Mouse (Mus musculus): ENCODE results near the gene Epb41l1. TPM values are rescaled to one million over a fixed set of nuclear protein-coding genes. Genes with fewer than 3 reads are reported as not detected.
A peak's percentile ranks its signal among the peaks of the same experiment; 100 is the strongest.

Gene Epb41l1
- total and polyA plus RNA-seq, 3 experiments: 0.09 to 8.4 (median 0.44) TPM

DNA sequence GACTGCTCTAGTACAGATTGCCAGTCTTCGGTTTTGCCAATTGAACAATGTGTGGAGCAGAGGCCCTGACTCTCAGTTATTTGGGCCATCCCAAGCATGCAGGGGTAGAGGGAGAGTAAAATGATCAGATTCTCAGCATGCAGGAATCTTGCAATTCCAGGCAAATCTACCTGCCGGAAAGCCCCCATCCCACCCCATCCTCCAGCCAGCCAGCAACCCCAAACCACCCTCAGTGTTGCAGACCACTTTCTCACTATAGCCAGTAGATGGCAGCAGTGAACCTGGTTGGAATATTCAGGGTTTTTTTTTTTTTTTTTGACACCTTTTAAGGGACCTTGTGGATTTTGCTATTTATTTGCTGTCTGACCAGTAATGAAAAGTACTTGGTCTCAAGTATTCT, 109.0 kb downstream of the Epb41l1 start:
- Histone ChIP-seq H3K9me3 (replicated peaks) (no peaks in the 10 kb centered on the region), H3K27me3 (ENCODE audit: insufficient read depth, low read length) (peaks cover 27% of the 10 kb centered on the region), H3K36me3 (replicated peaks) (no peaks in the 10 kb centered on the region), H3K4me1 (ENCODE audit: insufficient read depth, low read depth, low read length) (no peaks in the 10 kb centered on the region; the same call in 1 of the 2 replicates), H3K4me3 (ENCODE audit: low read depth, low read length) (no peak overlapping the region)
- ATAC-seq (ENCODE audit: extremely low read depth, insufficient number of reproducible peaks, low FRiP score, poor library complexity, severe bottlenecking) (no peak), DNase-seq (ENCODE audit: low spot score) (peak; percentile 25)
- TF ChIP-seq POLR2AphosphoS5 (IDR thresholded peaks at IDR 0.05; ENCODE audit: insufficient replicate concordance, low read depth, low read length) (no peak), CTCF (IDR thresholded peaks at IDR 0.05; ENCODE audit: low read depth, low read length) (peak; percentile 38; the same call in 1 of the 2 replicates)

DNA sequence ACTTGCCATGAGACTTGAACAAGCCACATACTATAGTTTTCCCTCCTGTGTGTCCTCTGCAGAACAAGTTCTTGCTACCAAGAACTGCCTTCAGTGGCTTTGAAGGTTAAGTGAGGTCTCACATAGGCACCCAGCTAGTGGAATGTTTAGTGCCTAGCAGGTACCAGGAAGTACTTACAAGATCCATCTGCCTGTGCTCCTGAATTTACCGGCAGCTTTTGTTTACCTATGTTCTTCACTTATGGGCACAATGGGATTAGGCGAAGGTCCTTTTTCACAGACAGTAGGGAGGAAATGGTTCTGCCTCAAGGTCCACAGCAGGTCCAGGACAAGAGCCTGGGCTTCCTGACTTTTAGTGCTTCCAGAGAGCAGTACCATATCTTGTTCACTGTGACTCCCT, 112.5 kb downstream of the Epb41l1 start:
- Histone ChIP-seq H3K9me3 (replicated peaks) (no peaks in the 10 kb centered on the region), H3K4me1 (ENCODE audit: insufficient read depth, low read depth, low read length) (no peaks in the 10 kb centered on the region), H3K27me3 (ENCODE audit: insufficient read depth, low read length) (peaks cover 42% of the 10 kb centered on the region), H3K36me3 (replicated peaks) (no peaks in the 10 kb centered on the region), H3K4me3 (ENCODE audit: low read depth, low read length) (no peak overlapping the region)
- DNase-seq (ENCODE audit: low spot score): no peak
- no peak for TF ChIP-seq TAL1 (conservative IDR thresholded peaks at IDR 0.05; ENCODE audit: low read depth, low read length)
- no peak for TF ChIP-seq GATA2 (IDR thresholded peaks at IDR 0.05; ENCODE audit: borderline replicate concordance, low read depth, low read length)
- TF ChIP-seq GATA1 (IDR thresholded peaks at IDR 0.05; ENCODE audit: borderline replicate concordance, low read length): no peak
- no peak for TF ChIP-seq CTCF (IDR thresholded peaks at IDR 0.05; ENCODE audit: low read depth, low read length)
- TF ChIP-seq POLR2AphosphoS5 (IDR thresholded peaks at IDR 0.05; ENCODE audit: insufficient replicate concordance, low read depth, low read length): no peak
- no peak for ATAC-seq (ENCODE audit: extremely low read depth, insufficient number of reproducible peaks, low FRiP score, poor library complexity, severe bottlenecking)

DNA sequence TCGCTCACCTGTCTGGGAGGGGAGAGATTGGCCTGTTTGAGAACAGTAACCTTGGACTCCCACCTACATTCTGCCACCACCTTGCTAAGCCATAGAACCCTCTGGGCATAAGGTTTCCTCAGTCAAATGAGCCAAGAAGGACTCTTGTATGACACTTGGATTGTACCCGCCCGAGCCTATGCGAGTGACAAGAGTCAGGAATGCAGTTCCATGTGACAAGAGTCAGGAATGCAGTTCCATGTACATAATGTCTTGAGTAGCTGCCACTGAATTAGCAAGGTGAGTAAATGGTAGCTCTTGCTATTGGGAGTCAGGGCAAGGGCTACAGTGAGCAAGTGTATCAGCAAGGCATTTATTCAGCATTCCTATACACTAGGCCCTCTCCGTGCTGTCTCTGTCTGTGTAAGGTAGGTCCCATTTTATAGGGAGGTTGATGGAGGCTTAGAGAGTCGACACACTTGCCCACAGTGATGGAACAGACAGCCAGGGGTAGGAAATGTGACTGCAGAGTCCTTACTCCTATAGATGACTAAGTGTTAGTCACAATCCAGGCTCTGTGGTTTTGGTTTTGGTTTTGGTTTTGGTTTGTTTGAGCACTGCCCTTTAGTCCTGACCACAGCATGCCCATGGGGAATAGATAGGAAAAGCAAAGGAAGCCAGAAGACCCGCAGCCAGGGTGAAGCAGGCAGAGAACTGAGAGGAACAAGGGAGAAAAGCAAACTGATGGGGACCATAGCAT, 118.3 kb downstream of the Epb41l1 start:
- H3K4me1 ChIP-seq (ENCODE audit: insufficient read depth, low read depth, low read length): peaks cover 9% of the 10 kb centered on the region
- DNase-seq (ENCODE audit: low spot score): no peak
- ATAC-seq (ENCODE audit: extremely low read depth, insufficient number of reproducible peaks, low FRiP score, poor library complexity, severe bottlenecking): no peak
- no peaks in the 10 kb centered on the region for H3K36me3 ChIP-seq (replicated peaks)
- H3K9me3 ChIP-seq (replicated peaks): no peaks in the 10 kb centered on the region
- peaks cover 68% of the 10 kb centered on the region for H3K27me3 ChIP-seq (ENCODE audit: insufficient read depth, low read length)
- no peak for TF ChIP-seq TAL1 (conservative IDR thresholded peaks at IDR 0.05; ENCODE audit: low read depth, low read length)
- TF ChIP-seq GATA1 (IDR thresholded peaks at IDR 0.05; ENCODE audit: borderline replicate concordance, low read length): no peak
- no peak for TF ChIP-seq GATA2 (IDR thresholded peaks at IDR 0.05; ENCODE audit: borderline replicate concordance, low read depth, low read length)
- no peak for TF ChIP-seq POLR2AphosphoS5 (IDR thresholded peaks at IDR 0.05; ENCODE audit: insufficient replicate concordance, low read depth, low read length)
- no peak for TF ChIP-seq CTCF (IDR thresholded peaks at IDR 0.05; ENCODE audit: low read depth, low read length)
- no peak overlapping the region for H3K4me3 ChIP-seq (ENCODE audit: low read depth, low read length)

DNA sequence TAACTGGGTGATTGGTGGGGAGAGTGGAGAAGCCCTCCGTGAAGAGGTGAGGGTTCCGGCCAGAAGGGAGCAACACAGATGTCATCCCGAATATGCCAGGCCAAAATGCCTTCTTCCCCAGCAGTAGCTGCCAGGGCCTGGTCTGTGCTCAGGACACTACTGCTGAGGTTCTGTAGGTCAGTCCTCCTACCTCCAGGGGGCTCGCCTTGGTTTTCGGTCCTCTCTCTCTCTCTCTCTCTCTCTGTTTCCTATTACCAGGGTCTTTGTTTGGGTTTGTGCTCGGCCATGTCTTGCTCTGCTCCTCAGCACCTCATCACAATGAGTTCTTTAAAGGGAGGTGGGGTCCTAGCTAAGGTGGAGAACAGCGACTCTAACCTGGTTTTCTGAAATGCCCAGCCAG, 120.3 kb downstream of the Epb41l1 start:
- no peak overlapping the region for H3K4me3 ChIP-seq (ENCODE audit: low read depth, low read length)
- peaks cover 54% of the 10 kb centered on the region for H3K27me3 ChIP-seq (ENCODE audit: insufficient read depth, low read length)
- ATAC-seq (ENCODE audit: extremely low read depth, insufficient number of reproducible peaks, low FRiP score, poor library complexity, severe bottlenecking) (no peak), DNase-seq (ENCODE audit: low spot score) (no peak)
- no peak for TF ChIP-seq GATA1 (IDR thresholded peaks at IDR 0.05; ENCODE audit: borderline replicate concordance, low read length)
- TF ChIP-seq POLR2AphosphoS5 (IDR thresholded peaks at IDR 0.05; ENCODE audit: insufficient replicate concordance, low read depth, low read length): no peak
- no peak for TF ChIP-seq TAL1 (conservative IDR thresholded peaks at IDR 0.05; ENCODE audit: low read depth, low read length)
- TF ChIP-seq CTCF (IDR thresholded peaks at IDR 0.05; ENCODE audit: low read depth, low read length): no peak
- TF ChIP-seq GATA2 (IDR thresholded peaks at IDR 0.05; ENCODE audit: borderline replicate concordance, low read depth, low read length): no peak
- H3K36me3 ChIP-seq (replicated peaks): no peaks in the 10 kb centered on the region
- peaks cover 10% of the 10 kb centered on the region for H3K4me1 ChIP-seq (ENCODE audit: insufficient read depth, low read depth, low read length)
- H3K9me3 ChIP-seq (replicated peaks): no peaks in the 10 kb centered on the region

DNA sequence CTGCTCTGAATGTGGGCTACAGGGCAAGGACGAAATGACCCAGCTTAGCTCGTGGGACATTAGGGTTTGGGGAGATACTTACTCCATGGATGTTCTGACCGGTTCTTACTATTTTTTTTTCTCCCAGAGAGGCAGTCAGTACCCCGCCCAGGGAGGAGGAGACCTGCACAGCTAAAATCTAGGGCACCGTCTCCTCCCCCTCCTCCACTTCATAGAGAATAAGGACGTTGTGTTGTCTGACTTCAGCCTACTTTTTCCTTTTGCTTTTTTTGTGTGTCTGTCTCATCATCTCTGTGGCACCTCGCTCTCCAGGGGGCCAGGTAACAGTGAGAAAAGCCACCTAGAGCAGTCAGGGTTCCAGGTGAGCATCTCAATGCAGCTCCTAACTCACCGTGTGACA, 121.7 kb downstream of the Epb41l1 start:
- TF ChIP-seq POLR2AphosphoS5 (IDR thresholded peaks at IDR 0.05; ENCODE audit: insufficient replicate concordance, low read depth, low read length) (no peak), GATA2 (IDR thresholded peaks at IDR 0.05; ENCODE audit: borderline replicate concordance, low read depth, low read length) (no peak), TAL1 (conservative IDR thresholded peaks at IDR 0.05; ENCODE audit: low read depth, low read length) (no peak), GATA1 (IDR thresholded peaks at IDR 0.05; ENCODE audit: borderline replicate concordance, low read length) (no peak), CTCF (IDR thresholded peaks at IDR 0.05; ENCODE audit: low read depth, low read length) (no peak)
- ATAC-seq (ENCODE audit: extremely low read depth, insufficient number of reproducible peaks, low FRiP score, poor library complexity, severe bottlenecking) (no peak), DNase-seq (ENCODE audit: low spot score) (no peak)
- Histone ChIP-seq H3K4me3 (ENCODE audit: low read depth, low read length) (no peak overlapping the region), H3K9me3 (replicated peaks) (no peaks in the 10 kb centered on the region), H3K4me1 (ENCODE audit: insufficient read depth, low read depth, low read length) (peaks cover 18% of the 10 kb centered on the region), H3K36me3 (replicated peaks) (no peaks in the 10 kb centered on the region), H3K27me3 (ENCODE audit: insufficient read depth, low read length) (peaks cover 43% of the 10 kb centered on the region)

DNA sequence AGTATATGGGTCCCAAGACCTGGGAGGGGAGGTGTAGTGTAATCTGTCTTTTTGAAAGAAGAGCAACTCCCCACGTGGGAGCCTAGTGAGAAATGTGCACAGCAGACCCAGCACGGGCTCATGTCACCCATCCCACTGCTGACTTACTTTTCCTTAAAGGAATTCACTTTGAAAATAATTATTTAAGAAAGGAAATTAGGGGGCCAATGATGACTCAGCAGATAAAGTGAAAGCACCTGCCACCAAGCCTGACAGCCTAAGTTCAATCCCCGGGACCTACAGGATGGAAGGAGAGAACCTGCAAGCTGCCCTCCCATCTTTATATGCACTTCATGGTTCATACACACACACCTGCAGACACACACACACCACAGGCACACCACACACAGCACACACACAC, 123.1 kb downstream of the Epb41l1 start:
- DNase-seq (ENCODE audit: low spot score) (no peak), ATAC-seq (ENCODE audit: extremely low read depth, insufficient number of reproducible peaks, low FRiP score, poor library complexity, severe bottlenecking) (no peak)
- H3K4me3 ChIP-seq (ENCODE audit: low read depth, low read length): no peak overlapping the region
- no peaks in the 10 kb centered on the region for H3K36me3 ChIP-seq (replicated peaks)
- H3K4me1 ChIP-seq (ENCODE audit: insufficient read depth, low read depth, low read length): peaks cover 21% of the 10 kb centered on the region
- no peaks in the 10 kb centered on the region for H3K9me3 ChIP-seq (replicated peaks)
- no peak for TF ChIP-seq TAL1 (conservative IDR thresholded peaks at IDR 0.05; ENCODE audit: low read depth, low read length)
- H3K27me3 ChIP-seq (ENCODE audit: insufficient read depth, low read length): peaks cover 32% of the 10 kb centered on the region
